Mouse (Mus musculus) lung, adult 18-20 months (tissue): ENCODE data around the gene Mast2.

ENCODE experiments used
- DNase-seq, 2 experiments: peaks; one replicate each; pipeline ENCODE4 v3.0.0; 2022; ENCODE audit warnings: mixed read lengths in 2 of 2

The Mast2 gene

DNA sequence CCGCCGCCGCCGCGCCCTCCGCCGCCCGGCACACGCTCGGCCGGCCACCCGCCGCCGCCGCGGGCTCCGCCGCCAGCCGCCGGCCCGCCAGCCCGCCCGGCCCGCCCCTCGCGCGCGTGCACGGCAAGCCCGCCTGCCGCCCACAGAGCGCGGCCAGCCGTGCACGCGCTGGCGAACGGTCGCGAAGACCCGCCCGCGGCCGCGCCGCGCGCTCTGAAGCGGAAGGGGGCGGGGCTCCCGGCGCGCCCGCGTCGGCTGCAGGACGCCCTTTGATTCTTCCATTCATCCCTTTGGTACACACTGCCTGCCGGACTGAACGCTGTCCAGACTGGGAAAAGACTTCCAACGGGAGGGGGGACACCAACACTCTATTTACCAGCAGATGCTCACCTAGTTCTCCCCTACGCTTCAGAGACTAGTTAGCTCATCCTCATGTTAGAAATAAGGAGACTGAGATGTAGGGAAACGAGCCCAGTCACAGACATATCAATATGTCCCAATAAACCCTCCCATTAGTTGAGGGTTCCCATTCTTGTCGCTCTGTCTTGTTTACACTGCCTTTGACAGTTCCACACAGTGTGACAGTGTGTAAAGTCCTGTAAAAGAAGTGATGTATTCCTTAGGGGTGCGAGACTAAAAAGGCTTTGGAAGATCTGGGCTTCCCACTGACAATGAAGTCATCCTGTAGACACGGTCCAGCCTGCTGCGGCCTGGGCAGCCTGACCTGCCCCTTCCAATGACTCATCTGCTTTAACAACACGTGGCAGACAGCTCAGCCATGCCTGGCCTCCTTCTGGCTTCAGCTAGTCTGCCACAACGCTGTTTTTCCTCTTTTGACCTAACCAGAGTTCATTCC is at the start of gene Mast2:
TSS of gene Mast2 (minus strand) at position 58 of the 856 bp plus-strand sequence.
- peak; percentile 77 to 80 for DNase-seq

DNA sequence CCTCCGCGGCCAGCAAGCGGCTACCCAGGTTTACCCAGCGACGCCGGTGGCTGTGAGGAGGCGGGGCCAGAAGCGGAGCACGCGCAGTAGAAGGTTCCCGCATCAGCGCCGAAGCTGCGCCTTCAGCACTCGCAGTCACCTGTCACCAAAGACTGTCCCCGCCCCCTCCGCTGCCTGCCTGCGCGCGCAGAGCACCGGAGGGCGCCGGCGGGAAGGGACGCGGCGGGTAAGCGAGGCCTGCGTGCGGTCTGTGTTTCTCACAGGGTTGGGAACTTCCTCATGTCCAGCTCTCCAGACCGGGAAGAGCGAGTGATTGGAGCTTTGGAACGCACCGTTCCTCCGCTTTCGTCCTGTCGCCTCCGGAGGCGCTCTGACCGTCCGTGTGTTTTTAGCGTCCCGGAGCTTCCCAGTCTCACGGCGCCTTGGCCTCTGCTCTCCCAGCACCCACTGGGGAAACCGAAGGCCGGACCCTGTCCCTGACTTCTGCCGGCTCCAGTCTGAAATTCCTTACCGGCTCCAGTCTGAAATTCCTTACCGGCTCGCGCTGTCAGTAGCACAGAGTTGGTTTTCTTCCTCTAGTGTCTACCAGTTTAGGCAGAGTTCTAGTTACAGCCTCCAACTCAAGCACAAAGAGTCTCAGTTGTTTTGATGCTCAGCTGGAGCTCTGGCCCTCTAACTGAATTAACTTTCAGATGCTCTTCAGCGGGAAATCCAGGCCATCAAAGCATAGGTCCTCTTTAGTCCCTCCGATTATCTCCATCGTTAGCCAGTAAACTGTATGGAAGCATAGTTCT is 43.6 kb upstream of the Mast2 start, which contains the start of gene Ipp:
TSS of gene Ipp (plus strand) at position 125 of the 794 bp plus-strand sequence.
- peak; percentile 96 to 97 for DNase-seq

DNA sequence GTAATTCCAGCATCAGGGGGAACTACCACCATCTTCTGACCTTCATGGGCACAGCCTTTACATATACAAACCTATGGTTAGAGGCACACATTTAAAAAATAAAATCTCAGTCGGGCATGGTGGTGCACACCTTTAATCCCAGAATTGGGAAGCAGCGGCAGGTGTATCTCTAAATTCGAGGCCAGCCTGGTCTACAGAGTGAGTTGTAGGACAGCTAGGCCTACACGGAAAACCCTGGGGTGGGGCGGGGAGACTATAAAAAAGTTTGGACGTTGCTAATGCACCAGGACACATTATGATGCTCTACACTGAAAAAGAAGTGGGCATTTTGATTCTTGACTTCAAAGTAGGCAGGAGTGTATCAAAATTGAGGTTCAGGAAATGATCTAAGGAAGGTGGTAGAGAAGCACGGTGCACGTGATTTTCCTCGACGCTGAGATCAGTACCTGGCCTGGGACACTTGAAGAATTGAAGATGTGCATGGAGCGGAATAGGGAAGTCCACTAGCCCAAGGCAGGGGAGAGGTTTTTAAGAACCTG is 43.0 kb upstream of the Mast2 start:
- DNase-seq, result peak in 1 of 2 experiments; percentile 3

DNA sequence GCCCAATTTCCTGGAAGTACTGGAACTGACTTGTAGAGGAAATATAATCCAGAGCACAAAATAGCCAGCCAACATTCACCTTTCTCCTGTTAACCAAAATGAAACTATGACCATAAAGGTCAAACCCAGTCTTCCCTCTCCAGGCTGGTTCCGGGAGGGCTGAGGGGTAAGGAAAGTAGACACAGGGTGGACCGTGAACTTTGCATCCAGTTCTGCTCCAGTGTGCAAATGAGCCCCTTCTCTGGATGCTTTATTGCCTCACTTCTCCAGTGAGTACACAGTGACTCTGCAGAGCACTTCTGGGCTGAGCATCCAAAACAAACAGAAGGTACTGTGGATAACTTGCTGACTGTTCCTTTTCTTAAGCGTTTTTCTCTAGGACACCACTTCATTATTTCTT is 36.0 kb upstream of the Mast2 start:
- no peak for DNase-seq

DNA sequence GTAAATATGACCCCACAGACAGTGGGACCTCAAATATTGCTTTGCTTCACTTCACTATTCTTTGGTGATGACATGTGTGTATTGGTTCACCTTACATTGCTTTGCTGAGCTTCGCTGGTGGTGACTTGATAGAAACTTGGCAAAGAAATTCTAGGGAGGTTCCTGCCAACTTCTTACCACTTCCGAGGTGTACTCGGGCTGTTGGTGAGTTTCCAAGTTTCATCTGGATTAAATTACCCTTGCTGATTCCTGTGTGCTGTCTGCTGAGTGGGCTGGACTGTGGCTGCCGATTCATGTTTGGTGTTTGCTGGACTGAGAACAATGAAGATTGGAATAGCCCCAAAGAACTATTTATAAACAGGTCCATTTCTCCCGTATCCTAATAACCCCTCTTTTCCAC is 29.7 kb upstream of the Mast2 start:
- DNase-seq, result no peak

DNA sequence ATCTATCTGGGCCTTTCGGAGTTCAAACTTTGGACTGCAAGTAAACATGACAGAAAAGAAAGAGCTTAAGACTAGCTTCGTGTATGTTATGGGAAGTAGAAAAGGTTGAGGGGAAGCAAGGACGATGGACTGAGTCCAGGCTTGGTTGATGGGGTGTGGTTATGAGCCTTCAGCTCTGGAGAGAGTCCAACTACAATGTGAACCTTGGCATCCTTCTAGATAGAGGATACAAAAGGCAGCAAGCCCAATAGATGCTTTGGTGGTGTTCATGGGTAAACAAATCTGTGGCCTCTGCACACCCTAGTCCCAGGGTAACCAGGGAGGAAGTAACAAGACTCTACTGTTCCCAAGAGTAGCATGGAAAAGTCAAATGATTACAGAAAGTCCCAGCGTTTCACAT is 28.5 kb upstream of the Mast2 start:
- peak in 1 of 2 experiments; percentile 7 for DNase-seq

DNA sequence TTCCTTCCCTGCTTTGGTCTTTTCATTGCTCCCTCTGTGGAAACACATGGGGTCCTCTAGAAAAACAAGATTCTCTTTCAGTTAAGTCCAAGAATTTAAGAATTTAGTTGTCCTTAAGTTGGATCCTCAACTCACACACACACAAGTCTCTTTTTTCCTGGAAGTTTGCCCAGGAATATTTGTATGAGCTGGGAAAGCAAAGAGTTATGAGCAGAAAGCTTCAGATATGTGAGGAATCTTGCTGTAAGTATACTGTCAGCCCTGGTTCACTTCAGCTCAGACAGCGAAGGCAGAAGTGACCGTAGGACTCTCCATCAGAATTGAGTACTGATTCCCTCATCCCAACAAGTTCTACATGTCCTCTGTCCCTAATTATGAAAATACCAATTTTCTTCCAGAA is 27.9 kb upstream of the Mast2 start:
- no peak for DNase-seq

DNA sequence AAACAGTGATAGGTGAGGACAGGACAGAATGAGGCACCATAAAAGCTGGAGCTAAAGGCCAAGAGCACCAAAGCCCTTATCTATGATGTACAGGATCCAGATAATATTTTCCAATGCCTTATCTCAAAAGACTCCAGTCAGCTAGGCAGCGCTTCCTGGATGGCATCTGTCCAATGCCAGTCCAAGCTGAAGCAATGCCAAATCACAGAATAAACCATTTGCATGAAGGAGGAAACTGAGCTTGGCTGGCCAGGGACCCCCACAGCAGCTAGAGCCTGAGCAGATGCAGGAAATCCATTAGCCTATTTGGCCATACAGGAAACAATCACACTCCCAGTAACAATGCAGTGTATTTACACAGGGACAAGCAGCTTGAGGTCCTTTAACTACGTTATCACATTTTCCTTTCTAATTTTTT is 27.1 kb upstream of the Mast2 start:
- peak; percentile 81 to 85 for DNase-seq

DNA sequence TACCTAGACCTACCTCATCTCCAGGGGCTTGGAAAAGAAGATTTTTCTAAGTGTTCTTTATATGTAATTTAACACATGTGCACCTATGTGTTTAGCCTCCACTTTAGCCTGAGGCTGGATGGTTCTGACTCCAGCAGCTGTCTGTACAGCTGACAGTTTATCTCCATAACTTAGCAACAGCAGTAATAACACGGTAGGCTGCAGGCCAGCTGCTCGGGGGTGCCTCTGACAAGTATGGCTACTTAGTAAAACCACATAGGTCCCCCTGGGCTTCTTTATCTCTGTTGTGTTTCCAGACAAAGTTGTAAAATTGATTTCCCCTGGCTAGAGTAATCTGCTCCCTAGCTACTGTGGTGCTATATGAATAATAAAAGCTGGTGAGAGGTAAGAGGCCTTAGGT is 19.5 kb upstream of the Mast2 start:
- no peak for DNase-seq

DNA sequence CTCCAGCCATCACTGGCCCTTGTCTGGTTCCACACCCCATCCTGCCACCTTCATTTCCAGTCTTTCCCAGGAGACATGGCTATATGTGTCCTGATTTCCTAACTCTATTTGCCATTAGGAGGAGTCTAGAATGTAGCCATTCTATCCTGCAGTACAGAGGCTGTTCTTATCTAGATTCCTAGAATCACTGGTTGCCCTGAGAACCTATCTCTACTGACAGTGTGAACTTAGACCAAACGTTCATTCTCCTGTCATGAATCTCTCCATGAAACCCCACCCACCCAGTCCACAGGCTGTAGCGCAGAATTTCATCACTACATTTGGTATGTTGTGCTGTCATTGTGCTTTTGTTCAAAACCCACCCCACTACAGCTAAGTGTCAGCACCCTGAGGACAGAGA is 17.3 kb upstream of the Mast2 start:
- DNase-seq, result no peak

DNA sequence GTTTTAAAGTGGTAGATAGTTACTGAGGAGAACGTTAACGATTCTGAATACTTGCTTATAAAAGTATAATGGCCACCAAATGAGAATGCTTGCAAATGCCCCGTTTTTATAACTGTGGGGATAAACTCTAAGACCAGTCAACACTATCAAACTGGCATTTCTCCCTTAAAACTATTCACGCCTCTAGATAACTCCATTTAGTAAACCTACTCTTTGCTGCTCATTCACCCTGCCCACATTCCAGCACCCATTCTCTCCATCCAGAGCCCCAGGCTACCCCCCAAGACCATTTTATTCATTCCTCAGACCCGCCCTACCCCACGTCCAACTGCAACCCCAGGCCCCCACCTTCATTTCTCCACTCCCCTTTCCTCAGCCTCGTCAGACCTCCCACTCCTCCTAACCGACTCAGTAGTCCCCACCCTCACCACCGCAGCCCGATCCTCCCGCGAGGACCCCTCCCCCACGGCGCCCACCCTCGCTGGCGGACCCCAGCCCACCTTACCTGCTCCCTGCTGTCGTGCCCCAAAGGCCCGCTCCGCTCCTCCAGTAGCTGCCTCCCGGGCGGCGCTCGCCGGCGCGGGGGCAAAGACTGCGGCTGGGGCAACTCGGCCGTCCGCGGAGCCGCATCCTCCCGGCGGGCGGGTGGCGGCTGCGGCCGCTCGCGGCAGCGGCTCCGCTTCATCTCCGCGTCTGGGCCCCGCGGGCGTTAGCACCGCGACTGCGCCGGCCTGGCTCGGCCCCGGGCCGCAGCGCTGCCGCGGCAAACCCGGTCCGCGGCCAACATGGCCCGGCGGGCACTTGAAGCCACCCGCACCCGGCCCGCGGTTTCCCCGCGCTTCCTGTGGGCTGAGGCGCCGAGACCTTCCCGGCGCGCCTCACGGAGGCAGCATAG is 505 bp downstream of the Mast2 start:
- DNase-seq, result peak; percentile 26 to 38

DNA sequence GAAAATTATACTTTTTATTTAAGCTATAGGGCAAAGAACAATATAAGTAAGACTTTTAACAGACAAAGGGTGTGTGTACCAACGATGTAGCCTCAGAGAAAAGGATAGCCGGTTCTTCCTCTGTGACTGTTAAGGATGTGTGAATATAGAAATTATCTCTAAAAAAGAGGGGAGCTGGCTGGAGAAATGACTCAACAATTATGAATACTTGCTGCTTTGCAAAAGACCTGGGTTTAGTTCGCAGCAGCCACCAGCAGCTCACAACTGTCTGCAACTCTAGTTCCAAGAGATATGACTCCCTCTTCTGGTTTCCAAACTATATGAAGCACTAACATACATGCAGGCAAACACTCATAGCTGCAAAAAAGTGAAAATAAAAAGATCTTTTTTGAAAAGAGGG is 2.0 kb downstream of the Mast2 start:
- no peak for DNase-seq

DNA sequence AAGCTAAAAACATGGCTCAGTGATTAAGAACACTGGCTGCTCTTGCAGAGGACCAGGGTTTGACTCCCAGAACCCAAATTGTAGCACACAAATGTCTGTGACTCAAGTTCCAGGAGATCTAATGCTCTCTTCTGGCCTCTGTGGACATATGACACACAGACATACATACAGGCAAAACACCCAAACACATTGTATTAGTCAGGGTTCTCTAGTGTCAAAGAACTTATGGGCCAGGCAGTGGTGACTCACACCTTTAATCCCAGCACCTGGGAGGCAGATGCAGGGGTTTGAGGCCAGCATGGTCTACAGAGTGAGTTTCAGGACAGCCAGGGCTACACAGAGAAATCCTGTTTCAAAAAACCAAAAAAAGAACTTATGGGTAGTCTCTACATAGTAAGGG is 12.4 kb downstream of the Mast2 start:
- DNase-seq, result no peak

DNA sequence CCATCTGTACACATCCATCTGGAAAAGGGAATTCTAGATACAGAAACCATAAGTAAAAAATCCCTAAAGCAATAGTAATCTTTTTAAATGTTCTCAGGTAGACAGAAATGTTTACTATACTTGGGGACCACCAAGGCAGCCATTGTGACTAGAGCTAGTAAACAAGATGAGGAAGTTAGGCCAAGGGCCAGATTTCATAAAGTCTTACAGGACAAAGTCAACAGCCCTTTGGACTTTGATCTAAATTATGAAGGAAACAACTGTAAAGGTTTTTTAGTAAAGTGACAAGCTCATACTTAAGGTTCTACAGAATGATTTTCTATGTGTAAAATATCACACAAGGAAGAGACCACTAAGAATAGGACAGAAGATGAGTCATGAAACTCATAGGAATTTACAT is 14.0 kb downstream of the Mast2 start:
- DNase-seq, result no peak

DNA sequence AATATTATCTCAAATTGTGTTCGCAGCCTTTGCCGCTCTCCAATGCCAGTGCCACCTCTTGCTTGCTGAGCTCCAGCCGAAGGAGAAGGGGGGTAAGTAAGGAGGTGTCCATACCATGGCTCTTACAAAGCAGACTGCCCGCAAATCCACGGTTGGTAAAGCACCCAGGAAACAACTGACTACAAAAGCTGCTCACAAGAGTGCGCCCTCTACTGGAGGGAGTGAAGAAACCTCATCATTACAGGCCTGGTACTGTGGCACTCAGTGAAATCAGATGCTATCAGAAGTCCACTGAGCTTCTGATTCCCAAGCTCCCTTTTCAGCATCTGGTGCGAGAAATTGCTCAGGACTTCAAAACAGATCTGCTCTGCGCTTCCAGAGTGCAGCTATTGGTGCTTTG is 15.3 kb downstream of the Mast2 start:
- DNase-seq, result peak; percentile 42 to 59

DNA sequence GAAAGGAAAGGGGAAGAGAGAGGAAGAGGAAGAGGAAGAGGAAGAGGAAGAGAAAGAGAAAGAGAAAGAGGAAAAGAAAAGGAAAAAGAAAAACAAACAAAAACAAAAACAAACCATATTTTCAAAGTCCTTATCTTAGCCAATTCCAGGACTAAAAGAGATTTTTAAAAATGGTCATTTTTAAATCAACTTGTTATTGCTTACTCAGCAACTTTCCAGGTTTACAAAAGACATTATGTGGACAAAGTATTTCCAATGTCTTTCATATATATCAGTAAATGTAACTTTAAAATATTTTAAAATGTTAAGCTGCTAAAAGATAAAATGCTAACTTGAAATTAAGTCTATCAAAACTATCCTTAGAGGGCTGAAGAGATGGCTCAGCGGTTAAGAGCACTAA is 24.6 kb downstream of the Mast2 start:
- no peak for DNase-seq

DNA sequence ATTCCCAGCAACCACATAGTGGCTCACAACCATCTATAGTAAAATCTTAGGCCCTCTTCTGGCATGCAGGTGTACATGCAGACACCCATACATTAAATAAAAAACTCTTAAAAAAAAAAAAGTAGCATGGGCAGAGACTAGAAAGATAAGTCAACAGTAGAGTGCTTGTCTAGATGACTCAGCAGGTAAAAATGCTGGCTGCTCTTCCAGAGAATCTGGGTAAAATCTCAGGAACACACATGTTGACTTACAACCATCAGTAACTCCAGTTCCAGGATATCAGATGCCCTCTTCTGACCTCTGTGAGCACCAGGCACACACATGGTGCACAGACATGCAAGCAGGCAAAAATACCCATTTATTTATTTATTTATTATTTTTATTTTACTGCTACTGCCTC is 25.4 kb downstream of the Mast2 start:
- no peak for DNase-seq

DNA sequence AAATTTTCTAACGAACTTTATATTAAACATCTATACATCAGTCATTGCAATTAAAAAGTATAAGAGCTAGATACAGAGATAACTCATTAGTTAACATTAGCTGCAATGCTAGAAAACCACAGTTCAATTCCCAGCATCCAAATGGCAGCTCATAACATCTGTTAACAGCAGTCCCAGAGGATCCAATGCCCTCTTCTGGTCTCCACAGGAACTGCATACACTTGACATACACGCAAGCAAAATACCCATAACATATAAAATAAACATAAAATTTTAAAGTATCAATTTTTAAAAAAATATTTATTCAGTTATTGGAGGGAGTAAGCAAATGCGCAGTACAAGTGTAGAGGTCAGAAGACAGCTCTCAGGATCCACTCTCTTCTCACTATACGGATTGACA is 28.4 kb downstream of the Mast2 start:
- DNase-seq, result no peak

DNA sequence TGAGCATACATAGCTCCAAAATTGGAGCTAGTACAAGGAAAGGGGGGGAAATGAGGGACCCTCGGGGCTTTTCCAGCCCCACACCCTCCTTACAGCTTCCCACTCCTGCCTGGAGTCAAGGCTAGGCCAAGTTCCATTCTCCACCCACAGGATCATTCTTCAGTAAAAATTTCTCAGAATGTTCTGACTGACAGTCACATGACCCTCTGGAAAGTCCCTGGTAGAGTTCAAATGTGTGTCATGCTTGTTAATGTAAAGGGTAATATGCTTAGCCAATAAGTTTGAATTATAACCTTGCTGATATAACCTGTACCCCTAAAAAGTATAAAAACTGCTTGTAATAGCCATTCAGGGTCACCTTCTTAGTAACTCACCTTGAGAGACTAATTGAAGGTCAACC is 41.8 kb downstream of the Mast2 start:
- DNase-seq, result no peak

DNA sequence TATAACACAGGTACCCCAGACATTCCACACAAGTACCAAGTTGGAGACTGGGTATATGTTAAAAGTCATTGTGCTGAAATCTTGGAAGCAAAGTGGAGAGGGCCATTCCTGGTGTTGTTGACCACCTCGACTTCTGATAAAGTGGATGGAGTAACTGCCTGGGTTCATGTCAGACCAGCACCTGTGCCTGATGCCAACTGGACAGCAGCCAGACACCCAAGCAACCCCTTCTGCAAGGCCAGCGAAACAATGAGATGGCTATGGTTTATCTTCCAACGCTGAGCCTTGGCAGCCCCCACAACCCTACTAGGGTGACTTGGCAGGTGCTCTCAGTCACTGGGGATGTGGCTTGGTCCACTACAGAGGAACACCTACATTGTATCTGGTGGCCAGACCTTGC is 42.8 kb downstream of the Mast2 start:
- no peak for DNase-seq

DNA sequence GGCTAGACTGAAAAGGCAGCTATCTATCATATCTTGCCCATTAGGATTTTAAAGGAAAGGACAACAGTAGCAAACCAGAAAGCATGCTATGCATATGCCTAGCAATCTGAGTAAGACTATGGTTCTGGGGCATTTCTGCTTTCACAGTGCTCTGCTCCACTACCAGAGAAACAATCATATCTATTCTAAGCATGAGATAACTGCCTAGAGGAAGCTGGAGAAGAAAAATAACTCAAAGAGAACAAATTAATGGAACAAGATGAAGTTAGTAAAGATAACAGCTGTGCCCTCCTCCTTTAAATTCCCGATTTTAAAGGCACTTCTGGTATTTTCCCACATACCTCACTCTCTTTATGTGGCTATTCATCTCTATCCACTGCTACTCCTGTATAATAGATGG is 51.0 kb downstream of the Mast2 start:
- DNase-seq, result no peak

DNA sequence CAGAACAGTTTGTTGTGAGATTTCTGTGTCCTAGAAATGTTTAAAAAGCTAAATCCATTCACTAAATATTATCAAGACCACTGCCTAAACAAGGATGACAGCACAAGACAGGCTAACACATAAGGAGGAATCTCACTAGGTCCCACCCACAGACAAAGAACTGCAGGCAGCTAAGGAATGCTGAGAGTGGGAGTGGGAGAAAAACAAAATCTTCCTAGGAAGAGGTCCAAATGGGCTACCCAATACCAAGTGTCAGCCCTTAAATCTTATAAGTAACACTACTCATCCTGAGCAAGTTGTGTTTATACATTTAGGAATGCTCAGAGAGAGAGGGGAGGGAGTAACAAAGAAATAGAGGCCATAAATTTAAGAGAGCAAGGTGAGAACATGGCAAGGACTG is 52.6 kb downstream of the Mast2 start:
- no peak for DNase-seq

DNA sequence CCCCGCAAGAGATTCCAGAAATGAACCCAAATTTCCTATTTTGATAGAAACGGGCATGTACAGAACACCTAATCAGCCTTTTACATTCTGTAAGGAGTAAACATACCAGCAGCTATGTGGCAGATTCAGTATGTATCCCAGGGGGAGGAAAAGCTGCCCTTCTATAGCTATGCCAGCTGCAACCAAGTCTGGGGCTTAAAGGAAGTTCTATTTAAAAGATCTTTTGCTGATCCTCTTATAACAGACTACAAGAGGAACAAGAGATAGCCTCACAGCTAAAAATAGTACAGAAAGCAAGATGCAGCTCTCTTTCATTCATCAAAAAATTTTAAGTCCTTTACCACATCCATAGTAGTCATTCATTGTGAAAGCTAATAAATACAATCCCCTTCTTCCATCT is 57.3 kb downstream of the Mast2 start:
- no peak for DNase-seq
